Mouse (Mus musculus) forebrain, embryonic 14.5 days (tissue): Measurements from ENCODE around the gene Etl4. TPM values are rescaled to one million over a fixed set of nuclear protein-coding genes. Genes with fewer than 3 reads are reported as not detected.

Experiments used
- ATAC-seq: fragments of 200-750 bp; cut with Nextera tagmentation; 2 replicates; pipeline ENCODE4 v1.8.0; 2017; ENCODE audit warnings: mild to moderate bottlenecking, moderate library complexity
- DNase-seq: peaks from one replicate; pipeline ENCODE4 v3.0.0-alpha.2; 2015; ENCODE audit warnings: low spot score
- H3K27ac ChIP-seq: fragments of 300-500 bp; sonication (generic); 2 replicates; pipeline ENCODE4 v1.5.1; 2014; ENCODE audit warnings: low read depth, mild to moderate bottlenecking, control low read depth, low read length, moderate library complexity
- H3K27me3 ChIP-seq: fragments of 300-500 bp; sonication (generic); replicated peaks from 2 replicates; pipeline ENCODE4 v1.6.1; 2014; ENCODE audit warnings: low read length, control low read depth, mixed read lengths; ENCODE audit not compliant: control insufficient read depth, insufficient read depth
- H3K36me3 ChIP-seq: fragments of 300-500 bp; sonication (generic); 2 replicates; pipeline ENCODE4 v1.6.1; 2014; ENCODE audit warnings: low read length, control low read depth; ENCODE audit not compliant: control insufficient read depth, insufficient read depth
- H3K4me1 ChIP-seq: fragments of 300-500 bp; sonication (generic); 2 replicates; pipeline ENCODE4 v1.6.1; 2014; ENCODE audit warnings: antibody characterized with exemption, low read length, control low read depth; ENCODE audit not compliant: control insufficient read depth, insufficient read depth
- H3K4me2 ChIP-seq: fragments of 300-500 bp; sonication (generic); 2 replicates; pipeline ENCODE4 v1.6.1; 2014; ENCODE audit warnings: mild to moderate bottlenecking, control low read depth, low read length
- H3K4me3 ChIP-seq: fragments of 300-500 bp; sonication (generic); 2 replicates; pipeline ENCODE4 v1.5.1; 2014; ENCODE audit warnings: low read depth, low read length, control low read depth
- H3K9ac ChIP-seq: fragments of 300-500 bp; sonication (generic); 2 replicates; pipeline ENCODE4 v1.6.1; 2014; ENCODE audit warnings: mild to moderate bottlenecking, low read length, control low read depth, moderate library complexity
- H3K9me3 ChIP-seq: fragments of 300-500 bp; sonication (generic); replicated peaks from 2 replicates; pipeline ENCODE4 v1.6.1; 2016; ENCODE audit warnings: low read length, control low read depth, mixed read lengths; ENCODE audit not compliant: control insufficient read depth
- WGBS: fragments of 180-500 bp; shearing (Covaris S2); extraction: QIAGEN DNeasy Blood & Tissue Kit; methylation state at CpG from one replicate; pipeline ENCODE4 v1.1.7; 2014; 5-methylcytosine and 5-hydroxymethylcytosine counted together
- polyA plus RNA-seq: library from polyadenylated mRNA; unstranded; fragments of >200 nt; fragmentation: Nextera tagmentation; extraction: Ambion mirVana; gene quantifications from 2 replicates; pipeline ENCODE4 v1.2.1, GENCODE M21; 2014

The Etl4 gene
- polyA plus RNA-seq, 1 experiment from 2014 or later, result 14.7 TPM

- H3K4me1 ChIP-seq, result peaks cover 4% of the 10 kb centered on the region; the same call in 1 of the 2 replicates
- no peak overlapping the region for H3K4me2 ChIP-seq
- ATAC-seq (no peak), DNase-seq (no peak)
- no peaks in the 10 kb centered on the region for H3K9me3 ChIP-seq
- no peak overlapping the region for H3K27ac ChIP-seq
- no peak overlapping the region for H3K4me3 ChIP-seq
- 85% methylated on average over 4 of the region's 4 CpGs for WGBS
- no peaks in the 10 kb centered on the region for H3K27me3 ChIP-seq
- peaks cover 3% of the 10 kb centered on the region; the same call in 1 of the 2 replicates for H3K36me3 ChIP-seq
- no peak overlapping the region for H3K9ac ChIP-seq
These were observed 629.3 kb downstream of the Etl4 start for GRCm38 (mm10) chr2:20538871-20539270.

GRCm38 (mm10) chr2:20541261-20541660 lies 631.7 kb downstream of the Etl4 start:
- H3K4me2 ChIP-seq, result no peak overlapping the region
- H3K4me3 ChIP-seq, result no peak overlapping the region
- no peak overlapping the region for H3K27ac ChIP-seq
- no peaks in the 10 kb centered on the region for H3K27me3 ChIP-seq
- H3K9me3 ChIP-seq, result no peaks in the 10 kb centered on the region
- no peak overlapping the region for H3K9ac ChIP-seq
- ATAC-seq (no peak), DNase-seq (no peak)
- H3K4me1 ChIP-seq, result peaks cover 8% of the 10 kb centered on the region
- H3K36me3 ChIP-seq, result peaks cover 3% of the 10 kb centered on the region; the same call in 1 of the 2 replicates

GRCm38 (mm10) chr2:20542286-20542685 lies 632.7 kb downstream of the Etl4 start:
- no peak for ATAC-seq
- no peaks in the 10 kb centered on the region for H3K9me3 ChIP-seq
- H3K4me1 ChIP-seq, result peaks cover 17% of the 10 kb centered on the region
- no peaks in the 10 kb centered on the region for H3K27me3 ChIP-seq
- peaks cover 3% of the 10 kb centered on the region; the same call in 1 of the 2 replicates for H3K36me3 ChIP-seq
- WGBS, result 84% methylated on average over 7 of the region's 7 CpGs
- H3K9ac ChIP-seq, result no peak overlapping the region
- DNase-seq, result no peak
- H3K4me2 ChIP-seq, result no peak overlapping the region
- no peak overlapping the region for H3K27ac ChIP-seq
- no peak overlapping the region for H3K4me3 ChIP-seq

GRCm38 (mm10) chr2:20545624-20546023 lies 636.0 kb downstream of the Etl4 start:
- Histone ChIP-seq H3K27me3 (no peaks in the 10 kb centered on the region), H3K4me2 (no peak overlapping the region), H3K9me3 (no peaks in the 10 kb centered on the region), H3K9ac (no peak overlapping the region), H3K36me3 (no peaks in the 10 kb centered on the region), H3K4me3 (no peak overlapping the region), H3K4me1 (peaks cover 30% of the 10 kb centered on the region), H3K27ac (no peak overlapping the region)
- 7% methylated on average over 2 of the region's 2 CpGs for WGBS
- DNase-seq (peak; percentile 92), ATAC-seq (peak; percentile 65)

GRCm38 (mm10) chr2:20546496-20547348 lies 637.1 kb downstream of the Etl4 start:
- Histone ChIP-seq H3K9me3 (no peaks in the 10 kb centered on the region), H3K4me2 (peak overlapping the region; percentile 40), H3K4me1 (peaks cover 30% of the 10 kb centered on the region), H3K4me3 (peak overlapping the region; percentile 7; the same call in 1 of the 2 replicates), H3K36me3 (no peaks in the 10 kb centered on the region), H3K27me3 (no peaks in the 10 kb centered on the region), H3K9ac (0 out of 2 replicates have a peak overlapping the region, but pooled peaks have one; percentile 2), H3K27ac (peak overlapping the region; percentile 82)
- DNase-seq (peak; percentile 73), ATAC-seq (peak; percentile 54)
- WGBS, result 4% methylated on average over 11 of the region's 11 CpGs

GRCm38 (mm10) chr2:20547349-20547677 lies 637.7 kb downstream of the Etl4 start:
- Histone ChIP-seq H3K36me3 (no peaks in the 10 kb centered on the region), H3K27ac (peak overlapping the region; percentile 82; the same call in 1 of the 2 replicates), H3K4me1 (peaks cover 30% of the 10 kb centered on the region), H3K4me3 (peak overlapping the region; percentile 7), H3K9ac (no peak overlapping the region), H3K27me3 (no peaks in the 10 kb centered on the region), H3K9me3 (no peaks in the 10 kb centered on the region), H3K4me2 (peak overlapping the region; percentile 40)
- ATAC-seq (peak; percentile 33; the same call in 1 of the 2 replicates), DNase-seq (no peak)
- WGBS, result 2% methylated on average over 5 of the region's 5 CpGs

GRCm38 (mm10) chr2:20547686-20548624 lies 638.4 kb downstream of the Etl4 start:
- peak; percentile 64 for ATAC-seq
- H3K9ac ChIP-seq, result 0 out of 2 replicates have a peak overlapping the region, but pooled peaks have one; percentile 26
- 3% methylated on average over 18 of the region's 18 CpGs for WGBS

GRCm38 (mm10) chr2:20549065-20549464 lies 639.5 kb downstream of the Etl4 start:
- DNase-seq (peak; percentile 36), ATAC-seq (no peak)
- no peaks in the 10 kb centered on the region for H3K27me3 ChIP-seq
- peak overlapping the region; percentile 23; the same call in 1 of the 2 replicates for H3K9ac ChIP-seq
- 0 out of 2 replicates have a peak overlapping the region, but pooled peaks have one; percentile 7 for H3K4me3 ChIP-seq
- no peaks in the 10 kb centered on the region for H3K9me3 ChIP-seq
- 6% methylated on average over 5 of the region's 5 CpGs for WGBS
- peak overlapping the region; percentile 40 for H3K4me2 ChIP-seq
- peak overlapping the region; percentile 50; the same call in 1 of the 2 replicates for H3K27ac ChIP-seq
- peaks cover 30% of the 10 kb centered on the region for H3K4me1 ChIP-seq
- H3K36me3 ChIP-seq, result no peaks in the 10 kb centered on the region

More at GRCm38 (mm10) chr2:20547686-20548624, 638.4 kb downstream of the Etl4 start:
- Histone ChIP-seq H3K27me3 (no peaks in the 10 kb centered on the region), H3K4me1 (peaks cover 30% of the 10 kb centered on the region), H3K9me3 (no peaks in the 10 kb centered on the region), H3K36me3 (no peaks in the 10 kb centered on the region), H3K4me3 (peak overlapping the region; percentile 7), H3K27ac (peak overlapping the region; percentile 49; the same call in 1 of the 2 replicates), H3K4me2 (peak overlapping the region; percentile 40)
- peak; percentile 91 for DNase-seq
